Comparison of ENCODE assay signal across 24 mouse cellular contexts in genomic region chr7:113107965-113108364, GRCm38 (mm10).
DNase-seq lines count a peak whose midpoint lies in the region; ATAC-seq and TF ChIP-seq lines count a peak whose summit lies in the region.
"Had no signal": no experiment of that assay in that cellular context is flagged by ENCODE, and none has a peak within 500 bp of the region (broad histone marks: within the 10 kb centered on the region; RNA-seq: fewer than 3 reads in every experiment).

No protein-coding gene starts in this region.

- H3K27me3 ChIP-seq in heart, embryonic 11.5 days (ENCODE audit: control insufficient read depth, insufficient read depth, low read length): no peaks in the 10 kb centered on the region
- no peaks in the 10 kb centered on the region for H3K27me3 ChIP-seq in hindbrain, embryonic 10.5 days (ENCODE audit: insufficient read depth, poor library complexity, severe bottlenecking)
- no peaks in the 10 kb centered on the region for H3K27me3 ChIP-seq in hindbrain, postnatal 0 days (ENCODE audit: insufficient read depth, low read length)
- H3K27me3 ChIP-seq: CH12.LX; embryonic facial prominence, embryonic 12.5 days; forebrain, embryonic 13.5 days; Patski had no signal

- 67% methylated on average over 5 of the region's 5 CpGs for WGBS in heart, embryonic 11.5 days (ENCODE audit: insufficient replicate concordance)
- 82% methylated on average over 5 of the region's 5 CpGs for WGBS in hindbrain, embryonic 10.5 days
- 88% methylated on average over 5 of the region's 5 CpGs for WGBS in hindbrain, postnatal 0 days

- intact Hi-C loops in heart, postnatal 36 days (cut with DNase I): no loop called here

- ATAC-seq in heart, embryonic 11.5 days (replicated peaks; ENCODE audit: insufficient number of reproducible peaks, low FRiP score, low TSS enrichment): peak; percentile 76; the same call in 1 of the 2 replicates
- no peak for ATAC-seq in hindbrain, postnatal 0 days
- ATAC-seq: activated CD4-positive, CD25-positive, alpha-beta regulatory T cell, adult 4 months; CD4-positive, CD25-positive, alpha-beta regulatory T cell, adult 4 months; forebrain, embryonic 13.5 days; Patski had no signal

- no peak overlapping the region for H3K27ac ChIP-seq in heart, embryonic 11.5 days (ENCODE audit: low read depth, low read length)
- peak overlapping the region; percentile 5; the same call in 1 of the 2 replicates for H3K27ac ChIP-seq in hindbrain, embryonic 10.5 days
- H3K27ac ChIP-seq in hindbrain, postnatal 0 days: no peak overlapping the region
- H3K27ac ChIP-seq: embryonic facial prominence, embryonic 12.5 days; forebrain, embryonic 13.5 days had no signal

- H3K4me1 ChIP-seq in heart, embryonic 11.5 days (ENCODE audit: control insufficient read depth, insufficient read depth, low read length): no peaks in the 10 kb centered on the region
- peaks cover 12% of the 10 kb centered on the region; the same call in 1 of the 2 replicates for H3K4me1 ChIP-seq in hindbrain, embryonic 10.5 days (replicated peaks)
- H3K4me1 ChIP-seq in hindbrain, postnatal 0 days (ENCODE audit: insufficient read depth, low read length): no peaks in the 10 kb centered on the region

- peak; percentile 27 for DNase-seq in heart, adult 11 months
- DNase-seq in heart, postnatal 36 days: no peak
- DNase-seq in heart, adult 9 months (ENCODE audit: low spot score in 2 of 2): no peak
- no peak for DNase-seq in hindbrain, embryonic 10.5 days (ENCODE audit: low spot score)
- DNase-seq in hindbrain, postnatal 0 days (ENCODE audit: low spot score): no peak
- DNase-seq in yolk sac, embryonic 10.5 days (ENCODE audit: low spot score): peak; percentile 8
- DNase-seq: adrenal gland, adult 8-10 months; adrenal gland, postnatal 14 days; adrenal gland, postnatal 36 days; B cell, adult 2 months; cerebellum, adult 11-12 months; cerebellum, adult 2 months; cerebellum, adult 9-10 months; cerebellum, postnatal 10 days; cerebellum, postnatal 25 days had no signal

- H3K4me3 ChIP-seq in heart, embryonic 11.5 days (ENCODE audit: low read depth, low read length): no peak overlapping the region
- H3K4me3 ChIP-seq in hindbrain, embryonic 10.5 days: no peak overlapping the region
- H3K4me3 ChIP-seq in hindbrain, postnatal 0 days (ENCODE audit: low read length): no peak overlapping the region
- H3K4me3 ChIP-seq: embryonic facial prominence, embryonic 10.5 days; embryonic facial prominence, embryonic 12.5 days; forebrain, embryonic 13.5 days had no signal

- no peaks in the 10 kb centered on the region for H3K9me3 ChIP-seq in heart, embryonic 11.5 days (replicated peaks; ENCODE audit: control insufficient read depth, low read length)
- no peaks in the 10 kb centered on the region for H3K9me3 ChIP-seq in hindbrain, embryonic 10.5 days
- H3K9me3 ChIP-seq in hindbrain, postnatal 0 days (ENCODE audit: low read length): no peaks in the 10 kb centered on the region
- H3K9me3 ChIP-seq: embryonic facial prominence, embryonic 10.5 days; embryonic facial prominence, embryonic 12.5 days; forebrain, embryonic 13.5 days; G1E had no signal

- TF ChIP-seq CTCF in hindbrain, postnatal 0 days (IDR thresholded peaks at IDR 0.05; ENCODE audit: low read depth): no peak

- no peak overlapping the region for H3K4me2 ChIP-seq in heart, embryonic 11.5 days
- no peak overlapping the region for H3K4me2 ChIP-seq in hindbrain, postnatal 0 days (ENCODE audit: low read depth, low read length)
- H3K4me2 ChIP-seq: embryonic facial prominence, embryonic 12.5 days; forebrain, embryonic 13.5 days had no signal

- H3K36me3 ChIP-seq in heart, embryonic 11.5 days (ENCODE audit: control insufficient read depth, insufficient read depth, low read length): no peaks in the 10 kb centered on the region
- no peaks in the 10 kb centered on the region for H3K36me3 ChIP-seq in hindbrain, embryonic 10.5 days
- no peaks in the 10 kb centered on the region for H3K36me3 ChIP-seq in hindbrain, postnatal 0 days (ENCODE audit: insufficient read depth, low read length)
- H3K36me3 ChIP-seq: embryonic facial prominence, embryonic 10.5 days; embryonic facial prominence, embryonic 12.5 days; G1E had no signal

- no peak overlapping the region for H3K9ac ChIP-seq in heart, embryonic 11.5 days (ENCODE audit: low read depth, low read length)
- no peak overlapping the region for H3K9ac ChIP-seq in hindbrain, postnatal 0 days (replicated peaks; ENCODE audit: low read length)
- H3K9ac ChIP-seq: embryonic facial prominence, embryonic 12.5 days; forebrain, embryonic 13.5 days had no signal

Comparison
In these comparisons a context has a peak if more than half of its experiments do, and no peak if none do; other contexts are left out.
1. DNase-seq: peak in heart, adult 11 months (single experiment) and yolk sac, embryonic 10.5 days (single experiment); none in heart, postnatal 36 days (0 of 2), heart, adult 9 months (0 of 2), hindbrain, embryonic 10.5 days (single experiment) and hindbrain, postnatal 0 days (single experiment).